Mouse (Mus musculus) adrenal gland, postnatal 25 days (tissue): ENCODE measurements around the gene Nos1ap. TPM values are rescaled to one million over a fixed set of nuclear protein-coding genes. Genes with fewer than 3 reads are reported as not detected.

ENCODE experiments used
- DNase-seq: peaks from one replicate; pipeline ENCODE4 v3.0.0; 2021; ENCODE audit warnings: mixed read lengths
- total RNA-seq: library from RNA; stranded (reverse); gene quantifications from 2 replicates; pipeline ENCODE4 v1.2.3, GENCODE M21; 2021

Gene Nos1ap
- total RNA-seq, 1 experiment from 2014 or later = 31.1 TPM

GRCm38 (mm10) chr1:170501556-170501955 is 88.1 kb downstream of the Nos1ap start:
- DNase-seq = no peak

- no peak for DNase-seq
Measured at GRCm38 (mm10) chr1:170499891-170500290, 89.8 kb downstream of the Nos1ap start.

DNA sequence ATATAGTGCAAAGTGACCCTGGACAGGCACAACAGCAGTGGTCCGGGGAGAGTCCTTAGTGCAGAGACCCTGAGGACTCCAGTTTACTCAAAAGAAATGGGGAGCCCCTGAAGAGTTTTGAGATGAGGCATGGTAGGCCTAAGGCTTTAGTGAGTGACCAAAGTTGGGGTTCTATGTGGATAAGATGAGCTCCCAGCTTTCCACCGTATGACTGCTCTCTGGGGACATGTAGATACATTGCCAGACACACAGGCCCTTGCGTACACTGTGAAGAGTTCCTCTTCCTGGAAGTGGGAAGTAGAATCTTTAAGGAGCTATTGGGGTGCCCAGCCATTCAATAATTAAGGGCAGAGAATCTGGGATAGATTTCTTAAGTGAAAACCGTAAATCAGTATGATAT is 90.2 kb downstream of the Nos1ap start:
- no peak for DNase-seq

- no peak for DNase-seq
Measured at GRCm38 (mm10) chr1:170498645-170499044, 91.0 kb downstream of the Nos1ap start.

GRCm38 (mm10) chr1:170496221-170496620 is 93.4 kb downstream of the Nos1ap start:
- peak; percentile 46 for DNase-seq

- no peak for DNase-seq
Measured at GRCm38 (mm10) chr1:170495538-170496183, 94.0 kb downstream of the Nos1ap start.

DNA sequence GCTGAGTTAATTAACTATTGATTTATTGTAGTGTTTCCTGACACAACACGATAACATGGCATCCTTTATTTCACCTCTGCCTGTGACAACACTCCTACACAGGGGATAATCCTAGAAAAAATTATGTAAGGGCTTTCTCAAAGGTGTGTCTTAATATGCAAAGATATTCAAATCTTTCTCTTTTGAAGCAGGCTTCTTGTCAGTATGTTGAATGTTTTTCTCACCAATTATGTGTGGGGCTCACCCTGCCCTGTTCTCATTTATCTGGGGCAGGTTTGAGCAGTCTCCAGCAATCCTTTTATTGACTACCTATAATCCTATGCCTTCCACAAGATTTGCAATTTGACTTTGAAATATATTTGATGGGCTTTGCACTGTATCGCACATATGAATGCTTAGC is 97.1 kb downstream of the Nos1ap start:
- DNase-seq = no peak

DNA sequence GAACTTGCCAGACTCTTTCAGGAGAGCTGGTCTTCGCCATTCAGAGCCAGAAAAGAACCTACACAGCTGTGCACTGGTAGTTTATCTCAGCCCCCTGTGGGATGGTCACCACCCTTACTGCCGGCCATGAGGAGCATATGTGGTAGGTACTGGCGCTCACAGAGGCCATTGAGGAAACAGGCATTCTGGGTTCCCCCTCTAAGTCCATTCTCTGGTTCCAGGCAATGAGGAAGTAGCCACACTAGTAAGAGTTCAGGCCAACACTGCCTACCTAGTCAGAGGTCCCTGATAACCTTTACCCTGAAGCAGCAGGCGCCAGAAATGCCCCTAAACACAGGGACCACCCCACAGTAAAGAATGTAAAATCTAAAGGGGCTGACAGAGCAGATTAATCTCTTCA is 97.6 kb downstream of the Nos1ap start:
- no peak for DNase-seq

GRCm38 (mm10) chr1:170489936-170490335 is 99.7 kb downstream of the Nos1ap start:
- no peak for DNase-seq

GRCm38 (mm10) chr1:170489450-170489849 is 100.2 kb downstream of the Nos1ap start:
- DNase-seq = no peak

GRCm38 (mm10) chr1:170485119-170485518 is 104.5 kb downstream of the Nos1ap start:
- no peak for DNase-seq

GRCm38 (mm10) chr1:170482236-170482905 is 107.3 kb downstream of the Nos1ap start:
- no peak for DNase-seq

- peak; percentile 30 for DNase-seq
Measured at GRCm38 (mm10) chr1:170481093-170481492, 108.6 kb downstream of the Nos1ap start.

DNA sequence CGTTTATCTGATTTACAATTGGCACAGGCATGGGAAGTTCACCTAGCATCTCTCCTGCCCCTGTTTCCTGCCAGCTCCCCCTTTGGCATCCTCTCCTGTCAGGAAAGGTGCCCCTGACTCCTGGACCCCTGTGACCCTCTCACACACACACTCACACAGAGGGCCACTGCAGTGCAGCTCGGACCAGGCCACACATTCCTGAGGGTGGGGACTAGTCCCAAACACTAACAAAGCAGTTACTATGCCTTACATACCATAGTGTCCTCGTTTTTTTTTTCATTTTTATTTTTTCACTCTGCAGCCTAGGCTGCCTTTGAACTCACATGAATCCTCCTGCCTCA is 110.2 kb downstream of the Nos1ap start:
- no peak for DNase-seq

GRCm38 (mm10) chr1:170478791-170479457 is 110.7 kb downstream of the Nos1ap start:
- DNase-seq = no peak

- DNase-seq = no peak
Measured at GRCm38 (mm10) chr1:170477636-170478600, 111.7 kb downstream of the Nos1ap start.

- DNase-seq = no peak
Measured at GRCm38 (mm10) chr1:170473460-170473859, 116.2 kb downstream of the Nos1ap start.

- DNase-seq = no peak
Measured at GRCm38 (mm10) chr1:170472861-170473260, 116.8 kb downstream of the Nos1ap start.

- DNase-seq = no peak
Measured at GRCm38 (mm10) chr1:170466099-170467009, 123.3 kb downstream of the Nos1ap start.

DNA sequence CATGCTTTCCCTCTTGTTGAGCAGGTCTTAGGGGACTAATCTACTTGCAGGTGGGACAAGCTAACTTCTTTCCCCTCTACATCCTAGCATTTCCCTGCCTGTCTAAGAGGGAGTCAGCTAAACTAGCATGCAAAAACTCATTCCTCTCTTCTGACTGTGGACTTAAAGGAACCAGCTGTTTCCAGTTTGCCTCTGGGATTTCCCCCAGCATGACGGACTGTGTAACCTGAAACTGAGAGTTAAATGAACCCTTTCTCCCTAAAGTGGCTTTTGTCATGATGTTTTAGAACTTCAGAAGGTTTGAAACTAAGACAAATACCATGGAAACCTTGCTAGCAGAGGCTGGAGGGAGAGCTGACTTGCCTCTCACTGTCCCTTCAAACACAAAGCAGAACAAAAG is 127.5 kb downstream of the Nos1ap start:
- DNase-seq = no peak

DNA sequence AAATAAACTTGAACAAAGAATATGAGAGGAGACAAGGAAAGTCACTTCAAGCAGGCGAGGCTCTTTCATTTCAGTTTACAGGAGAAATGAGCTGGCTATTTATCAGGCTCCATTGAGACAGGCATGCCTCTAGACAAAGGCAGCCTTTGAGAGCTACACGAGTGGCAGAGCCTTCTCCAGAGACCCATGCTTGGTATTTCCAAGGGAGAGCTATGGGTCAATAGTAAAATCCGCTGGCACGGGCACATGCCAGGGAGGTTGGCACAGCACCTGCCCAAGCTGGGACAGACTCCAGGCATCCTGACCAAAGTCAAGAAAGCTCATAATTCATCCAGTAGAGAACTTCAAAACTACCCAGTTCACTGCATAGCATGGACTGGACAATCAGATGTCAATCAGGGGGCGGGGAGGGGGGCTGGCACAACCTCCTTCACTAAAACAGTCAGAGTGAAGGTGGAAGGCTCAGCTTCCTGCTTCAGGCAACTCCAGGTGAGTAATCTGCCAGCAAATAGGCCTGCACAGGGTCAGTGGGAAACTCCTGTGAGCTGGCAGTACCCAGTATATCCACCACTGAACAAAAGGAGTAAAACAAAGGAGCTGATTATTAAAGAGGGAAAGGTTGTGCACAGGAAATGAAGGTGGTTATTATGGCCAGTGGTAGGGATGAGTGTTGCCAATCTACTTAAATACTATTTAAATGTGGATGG is 129.6 kb downstream of the Nos1ap start:
- DNase-seq = peak; percentile 40
